Mouse (Mus musculus): ENCODE results near the gene Cdh20. TPM values are rescaled to one million over a fixed set of nuclear protein-coding genes. Genes with fewer than 3 reads are reported as not detected.

The Cdh20 gene
- polyA plus RNA-seq, 1 experiment, result not detected

DNA sequence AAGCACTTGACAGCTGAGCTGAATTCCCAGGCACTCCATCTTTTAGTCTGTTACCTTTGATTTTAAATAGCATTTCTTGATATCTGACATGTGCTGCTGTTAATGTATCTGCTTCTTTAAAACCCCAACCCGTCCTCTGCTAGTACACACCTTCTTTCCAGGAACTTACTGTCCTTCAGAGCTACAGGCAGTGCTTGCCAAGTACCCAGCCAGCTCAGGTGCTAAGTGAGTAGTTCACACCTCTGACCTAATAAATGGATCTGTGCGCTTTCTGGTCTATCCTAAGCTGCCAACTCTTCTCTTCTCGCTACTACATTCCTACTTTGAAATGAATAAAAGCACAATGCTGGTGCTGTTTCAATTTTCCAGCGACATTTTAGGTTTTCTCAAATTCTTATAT lies 28.8 kb downstream of the Cdh20 start:
- Histone ChIP-seq H3K4me1 (ENCODE audit: control insufficient read depth, insufficient read depth, low read length) (no peaks in the 10 kb centered on the region), H3K27ac (ENCODE audit: insufficient read depth, low read length) (no peak overlapping the region), H3K4me3 (ENCODE audit: insufficient read depth, low read length) (no peak overlapping the region)
- no peak for TF ChIP-seq POLR2A (IDR thresholded peaks at IDR 0.05; ENCODE audit: low read depth, low read length)
- TF ChIP-seq CTCF (IDR thresholded peaks at IDR 0.05; ENCODE audit: borderline replicate concordance, insufficient read depth, low read length), result no peak

GRCm38 (mm10) chr1:104804746-104805145 lies 36.4 kb downstream of the Cdh20 start:
- no peak overlapping the region for H3K27ac ChIP-seq (ENCODE audit: insufficient read depth, low read length)
- TF ChIP-seq POLR2A (IDR thresholded peaks at IDR 0.05; ENCODE audit: low read depth, low read length) (no peak), CTCF (IDR thresholded peaks at IDR 0.05; ENCODE audit: borderline replicate concordance, insufficient read depth, low read length) (no peak)
- no peaks in the 10 kb centered on the region for H3K4me1 ChIP-seq (ENCODE audit: control insufficient read depth, insufficient read depth, low read length)
- no peak overlapping the region for H3K4me3 ChIP-seq (ENCODE audit: insufficient read depth, low read length)

GRCm38 (mm10) chr1:104807214-104807613 lies 38.9 kb downstream of the Cdh20 start:
- TF ChIP-seq CTCF (IDR thresholded peaks at IDR 0.05; ENCODE audit: borderline replicate concordance, insufficient read depth, low read length) (no peak), POLR2A (IDR thresholded peaks at IDR 0.05; ENCODE audit: low read depth, low read length) (no peak)
- no peaks in the 10 kb centered on the region for H3K4me1 ChIP-seq (ENCODE audit: control insufficient read depth, insufficient read depth, low read length)
- H3K27ac ChIP-seq (ENCODE audit: insufficient read depth, low read length), result no peak overlapping the region
- H3K4me3 ChIP-seq (ENCODE audit: insufficient read depth, low read length), result no peak overlapping the region

DNA sequence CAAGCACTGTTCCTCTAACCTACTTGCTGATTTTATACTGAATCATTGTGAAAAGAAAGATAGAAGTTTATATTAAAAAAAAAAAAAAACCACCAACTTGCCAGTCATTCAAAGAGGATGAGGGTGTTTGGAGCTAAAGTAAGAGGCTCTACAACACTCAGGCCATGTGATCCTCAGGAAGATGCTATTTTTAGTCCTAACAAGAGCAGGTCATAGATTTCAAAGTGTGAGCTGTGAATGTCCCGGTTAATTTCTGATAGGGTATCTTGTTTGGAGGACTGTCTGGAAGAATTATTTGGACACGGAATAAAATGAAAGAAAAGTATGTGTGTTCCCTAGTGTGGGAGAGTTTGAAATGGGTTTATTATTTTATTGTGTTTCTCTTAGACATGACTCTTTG lies 49.2 kb downstream of the Cdh20 start:
- TF ChIP-seq CTCF (IDR thresholded peaks at IDR 0.05; ENCODE audit: borderline replicate concordance, insufficient read depth, low read length) (no peak), POLR2A (IDR thresholded peaks at IDR 0.05; ENCODE audit: low read depth, low read length) (no peak)
- Histone ChIP-seq H3K4me1 (ENCODE audit: control insufficient read depth, insufficient read depth, low read length) (no peaks in the 10 kb centered on the region), H3K4me3 (ENCODE audit: insufficient read depth, low read length) (no peak overlapping the region), H3K27ac (ENCODE audit: insufficient read depth, low read length) (no peak overlapping the region)

DNA sequence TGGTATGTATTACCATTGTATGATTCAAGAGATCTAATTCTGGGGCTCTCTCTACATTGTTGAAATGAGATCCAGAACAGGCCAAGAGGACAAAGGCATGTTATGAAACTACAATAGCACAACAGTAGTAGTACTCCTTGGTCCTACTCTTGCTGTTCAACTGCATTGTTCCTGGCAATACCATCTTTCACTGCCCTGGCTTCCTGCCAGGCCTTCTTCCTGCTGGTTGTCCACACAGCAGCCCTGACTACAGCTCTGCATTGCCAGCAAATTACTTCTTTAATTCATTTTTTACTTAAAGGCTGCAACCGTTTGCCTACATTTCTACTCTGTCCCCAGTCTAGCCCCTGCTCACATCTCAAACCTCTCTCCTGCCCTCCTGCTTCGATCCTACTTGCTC lies 59.8 kb downstream of the Cdh20 start:
- Histone ChIP-seq H3K4me3 (ENCODE audit: insufficient read depth, low read length) (no peak overlapping the region), H3K27ac (ENCODE audit: insufficient read depth, low read length) (no peak overlapping the region), H3K4me1 (ENCODE audit: control insufficient read depth, insufficient read depth, low read length) (no peaks in the 10 kb centered on the region)
- TF ChIP-seq CTCF (IDR thresholded peaks at IDR 0.05; ENCODE audit: borderline replicate concordance, insufficient read depth, low read length), result no peak
- no peak for TF ChIP-seq POLR2A (IDR thresholded peaks at IDR 0.05; ENCODE audit: low read depth, low read length)

GRCm38 (mm10) chr1:104838206-104838915 lies 70.0 kb downstream of the Cdh20 start:
- no peak for TF ChIP-seq POLR2A (IDR thresholded peaks at IDR 0.05; ENCODE audit: low read depth, low read length)
- no peak for TF ChIP-seq CTCF (IDR thresholded peaks at IDR 0.05; ENCODE audit: borderline replicate concordance, insufficient read depth, low read length)
- H3K4me1 ChIP-seq (ENCODE audit: control insufficient read depth, insufficient read depth, low read length), result no peaks in the 10 kb centered on the region
- H3K27ac ChIP-seq (ENCODE audit: insufficient read depth, low read length), result no peak overlapping the region
- H3K4me3 ChIP-seq (ENCODE audit: insufficient read depth, low read length), result no peak overlapping the region

GRCm38 (mm10) chr1:104839051-104839450 lies 70.7 kb downstream of the Cdh20 start:
- Histone ChIP-seq H3K27ac (ENCODE audit: insufficient read depth, low read length) (no peak overlapping the region), H3K4me1 (ENCODE audit: control insufficient read depth, insufficient read depth, low read length) (no peaks in the 10 kb centered on the region), H3K4me3 (ENCODE audit: insufficient read depth, low read length) (no peak overlapping the region)
- TF ChIP-seq POLR2A (IDR thresholded peaks at IDR 0.05; ENCODE audit: low read depth, low read length) (no peak), CTCF (IDR thresholded peaks at IDR 0.05; ENCODE audit: borderline replicate concordance, insufficient read depth, low read length) (no peak)

DNA sequence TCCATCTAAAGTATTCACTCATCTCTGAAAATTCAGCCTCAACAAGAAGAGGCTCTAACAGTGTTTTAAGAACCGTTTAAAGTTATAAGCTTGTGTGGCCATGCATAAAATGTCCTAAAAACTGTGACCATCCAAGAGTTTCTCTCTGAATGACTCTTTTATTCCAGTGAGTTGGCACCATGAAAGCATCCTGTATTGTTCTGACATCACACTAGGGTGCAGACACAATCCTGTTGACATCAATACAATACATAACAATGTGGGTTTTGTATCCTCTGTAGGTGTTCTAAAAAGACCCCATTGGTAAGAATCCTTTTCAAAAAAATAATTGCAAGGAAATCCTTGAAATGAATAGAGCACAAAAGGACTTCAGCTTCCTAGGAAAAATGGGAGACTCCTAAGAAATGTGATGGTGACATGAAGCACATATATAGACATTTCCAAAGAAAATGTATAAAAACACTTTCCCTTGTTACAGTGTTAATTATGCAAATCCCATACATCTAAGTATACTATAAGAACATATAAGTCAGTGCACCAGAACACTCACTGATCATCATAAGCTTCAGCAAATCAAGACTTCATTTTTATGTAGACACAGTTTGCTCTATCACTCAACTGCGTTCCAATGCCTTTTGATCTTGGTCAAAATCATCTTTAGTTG lies 80.1 kb downstream of the Cdh20 start:
- Histone ChIP-seq H3K4me3 (ENCODE audit: insufficient read depth, low read length) (no peak overlapping the region), H3K4me1 (ENCODE audit: control insufficient read depth, insufficient read depth, low read length) (no peaks in the 10 kb centered on the region), H3K27ac (ENCODE audit: insufficient read depth, low read length) (no peak overlapping the region)
- TF ChIP-seq POLR2A (IDR thresholded peaks at IDR 0.05; ENCODE audit: low read depth, low read length) (no peak), CTCF (IDR thresholded peaks at IDR 0.05; ENCODE audit: borderline replicate concordance, insufficient read depth, low read length) (no peak)

DNA sequence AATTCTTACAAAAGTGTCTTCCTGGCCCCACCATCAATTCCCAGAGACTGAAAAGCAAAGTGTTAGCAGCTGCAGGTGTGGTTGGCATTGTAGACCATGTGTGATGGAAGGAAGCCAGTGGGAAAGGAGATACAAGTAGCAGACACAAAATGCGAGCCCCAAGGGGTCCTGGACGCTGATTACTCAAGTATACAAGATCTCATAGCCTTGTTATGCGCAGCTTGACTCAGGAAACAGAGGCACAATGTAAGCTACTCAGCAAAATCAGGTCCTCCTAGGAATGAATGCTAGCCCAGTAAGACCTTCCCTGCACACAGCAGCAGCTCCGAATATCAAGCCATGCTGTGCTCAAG lies 80.6 kb downstream of the Cdh20 start:
- TF ChIP-seq CTCF (IDR thresholded peaks at IDR 0.05; ENCODE audit: borderline replicate concordance, insufficient read depth, low read length) (no peak), POLR2A (IDR thresholded peaks at IDR 0.05; ENCODE audit: low read depth, low read length) (no peak)
- no peak overlapping the region for H3K4me3 ChIP-seq (ENCODE audit: insufficient read depth, low read length)
- no peaks in the 10 kb centered on the region for H3K4me1 ChIP-seq (ENCODE audit: control insufficient read depth, insufficient read depth, low read length)
- H3K27ac ChIP-seq (ENCODE audit: insufficient read depth, low read length), result no peak overlapping the region

GRCm38 (mm10) chr1:104877384-104877783 lies 109.1 kb downstream of the Cdh20 start:
- TF ChIP-seq POLR2A (IDR thresholded peaks at IDR 0.05; ENCODE audit: low read depth, low read length), result no peak
- no peak for TF ChIP-seq CTCF (IDR thresholded peaks at IDR 0.05; ENCODE audit: borderline replicate concordance, insufficient read depth, low read length)
- Histone ChIP-seq H3K27ac (ENCODE audit: insufficient read depth, low read length) (no peak overlapping the region), H3K4me1 (ENCODE audit: control insufficient read depth, insufficient read depth, low read length) (no peaks in the 10 kb centered on the region), H3K4me3 (ENCODE audit: insufficient read depth, low read length) (no peak overlapping the region)

Data from embryonic fibroblast, embryonic 13.5 days (primary cell).